Mouse (Mus musculus) thymus, postnatal 0 days (tissue): ENCODE data around the gene 1700003E16Rik. TPM values are rescaled to one million over a fixed set of nuclear protein-coding genes. Genes with fewer than 3 reads are reported as not detected.

Experiments used
- DNase-seq: peaks from one replicate; pipeline ENCODE4 v3.0.0-alpha.2; 2015; ENCODE audit warnings: low spot score
- polyA plus RNA-seq: library from polyadenylated mRNA; unstranded; fragments of >200 nt; fragmentation: Nextera tagmentation; extraction: Ambion mirVana; gene quantifications from 2 replicates; pipeline ENCODE4 v1.2.1, GENCODE M21; 2015

Gene 1700003E16Rik
- polyA plus RNA-seq, result 0.21 and 0.44 TPM in 2 replicates

GRCm38 (mm10) chr6:83156259-83156684 lies at the start of gene 1700003E16Rik, which contains the start of gene Wdr54:
Gene 1700003E16Rik (plus strand): TSS chr6:83156404.
Gene Wdr54 (minus strand): TSS chr6:83156397.
- DNase-seq, result peak; percentile 57

GRCm38 (mm10) chr6:83107566-83108400 lies 48.4 kb upstream of the 1700003E16Rik start:
- peak; percentile 83 for DNase-seq

- DNase-seq, result peak; percentile 61
These were observed 47.2 kb upstream of the 1700003E16Rik start, which contains the start of gene Mrpl53 for GRCm38 (mm10) chr6:83108762-83109668. Gene Mrpl53 (plus strand): TSS chr6:83109040.

- DNase-seq, result no peak
These were observed 44.6 kb upstream of the 1700003E16Rik start for GRCm38 (mm10) chr6:83111510-83112136.

- peak; percentile 89 for DNase-seq
These were observed 41.1 kb upstream of the 1700003E16Rik start, which contains the start of gene Mogs for GRCm38 (mm10) chr6:83115011-83115671. Gene Mogs (plus strand): TSS chr6:83115496.

- DNase-seq, result peak; percentile 44
These were observed 40.4 kb upstream of the 1700003E16Rik start for GRCm38 (mm10) chr6:83115682-83116372.

GRCm38 (mm10) chr6:83116373-83117164 lies 39.6 kb upstream of the 1700003E16Rik start:
- DNase-seq, result no peak

- DNase-seq, result no peak
These were observed 39.1 kb upstream of the 1700003E16Rik start for GRCm38 (mm10) chr6:83117165-83117438.

GRCm38 (mm10) chr6:83117616-83118015 lies 38.6 kb upstream of the 1700003E16Rik start:
- DNase-seq, result no peak

GRCm38 (mm10) chr6:83118369-83118768 lies 37.8 kb upstream of the 1700003E16Rik start:
- DNase-seq, result no peak

- DNase-seq, result no peak
These were observed 37.1 kb upstream of the 1700003E16Rik start for GRCm38 (mm10) chr6:83118825-83119733.

GRCm38 (mm10) chr6:83119734-83120051 lies 36.5 kb upstream of the 1700003E16Rik start:
- DNase-seq, result no peak

GRCm38 (mm10) chr6:83120930-83121862 lies 35.0 kb upstream of the 1700003E16Rik start, which contains the start of gene Wbp1:
Gene Wbp1 (minus strand): TSS chr6:83121559.
- peak; percentile 97 for DNase-seq

- DNase-seq, result peak; percentile 43
These were observed 34.1 kb upstream of the 1700003E16Rik start for GRCm38 (mm10) chr6:83121863-83122710.

- DNase-seq, result no peak
These were observed 33.2 kb upstream of the 1700003E16Rik start for GRCm38 (mm10) chr6:83122961-83123360.

- DNase-seq, result peak; percentile 96
These were observed 31.3 kb upstream of the 1700003E16Rik start for GRCm38 (mm10) chr6:83124851-83125312.
